Mouse (Mus musculus) thymus, postnatal 0 days (tissue): ENCODE results near the gene Ggt1. TPM values are rescaled to one million over a fixed set of nuclear protein-coding genes. Genes with fewer than 3 reads are reported as not detected.

Source experiments
- DNase-seq: peaks from one replicate; pipeline ENCODE4 v3.0.0-alpha.2; 2015; ENCODE audit warnings: low spot score
- polyA plus RNA-seq: library from polyadenylated mRNA; unstranded; fragments of >200 nt; fragmentation: Nextera tagmentation; extraction: Ambion mirVana; gene quantifications from 2 replicates; pipeline ENCODE4 v1.2.1, GENCODE M21; 2015

Ggt1 gene
- polyA plus RNA-seq, 1 experiment from 2014 or later = 0.90 TPM

- no peak for DNase-seq
Observed at GRCm38 (mm10) chr10:75626991-75627390, 65.6 kb downstream of the Ggt1 start.

- no peak for DNase-seq
Observed at GRCm38 (mm10) chr10:75627490-75627889, 66.1 kb downstream of the Ggt1 start.

GRCm38 (mm10) chr10:75632633-75633032 is 71.2 kb downstream of the Ggt1 start:
- DNase-seq = no peak

GRCm38 (mm10) chr10:75633048-75633447 is 71.6 kb downstream of the Ggt1 start:
- DNase-seq = no peak

GRCm38 (mm10) chr10:75633576-75634139 is 72.3 kb downstream of the Ggt1 start:
- DNase-seq = no peak

- no peak for DNase-seq
Observed at GRCm38 (mm10) chr10:75634610-75635009, 73.2 kb downstream of the Ggt1 start.

- DNase-seq = peak; percentile 4
Observed at GRCm38 (mm10) chr10:75635019-75635692, 73.8 kb downstream of the Ggt1 start.

- DNase-seq = peak; percentile 76
Observed at GRCm38 (mm10) chr10:75635693-75636055, 74.3 kb downstream of the Ggt1 start.

Other genes starting within 250 kb of the Ggt1 start
- 6.9 and 7.3 TPM in 2 replicates for gene Adora2a, start 244.7 kb upstream of the Ggt1 start, polyA plus RNA-seq
- 0.42 and 0.55 TPM in 2 replicates for gene Upb1, start 160.5 kb upstream of the Ggt1 start, polyA plus RNA-seq
- gene Snrpd3, start 44.1 kb upstream of the Ggt1 start, polyA plus RNA-seq = 149 and 167 TPM in 2 replicates
- 17.5 and 18.2 TPM in 2 replicates for gene Gucd1, start 43.6 kb upstream of the Ggt1 start, polyA plus RNA-seq
- gene Lrrc75b, start 1.3 kb upstream of the Ggt1 start, polyA plus RNA-seq = 0.41 and 0.86 TPM in 2 replicates
- gene Ggt5, start 27.7 kb downstream of the Ggt1 start, polyA plus RNA-seq = 11.9 and 12.0 TPM in 2 replicates
- 1.9 and 2.9 TPM in 2 replicates for gene Susd2, start 82.4 kb downstream of the Ggt1 start, polyA plus RNA-seq
- gene Cabin1, start 202.7 kb downstream of the Ggt1 start, polyA plus RNA-seq = 21.3 and 26.1 TPM in 2 replicates
- gene Ddt, start 211.8 kb downstream of the Ggt1 start, polyA plus RNA-seq = 131 and 132 TPM in 2 replicates
- gene Gm20441, start 219.3 kb downstream of the Ggt1 start, polyA plus RNA-seq = not detected in 2 replicates
- gene Gstt3, start 219.8 kb downstream of the Ggt1 start, polyA plus RNA-seq = 9.9 and 10.1 TPM in 2 replicates
- gene Gstt1, start 237.0 kb downstream of the Ggt1 start, polyA plus RNA-seq = 2.2 and 2.8 TPM in 2 replicates